ENCODE assay signal across 21 mouse cellular contexts in the genomic region with DNA sequence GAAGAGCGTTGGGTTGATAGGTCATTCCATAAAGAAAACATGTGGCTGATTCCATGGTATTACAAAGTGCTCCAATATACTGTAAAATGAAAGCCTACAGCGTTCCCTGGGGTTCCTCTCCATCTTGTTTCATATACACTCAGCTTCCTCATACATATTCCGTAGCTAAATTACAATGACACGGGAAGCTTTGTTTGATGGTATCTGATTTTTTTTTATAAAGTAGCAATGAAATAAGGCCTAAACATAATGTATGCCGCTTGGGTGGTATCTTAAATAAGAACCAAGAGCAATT.
DNase-seq lines count a peak whose midpoint lies in the region; ATAC-seq lines count a peak whose summit lies in the region.
"Had no signal": no experiment of that assay in that cellular context is flagged by ENCODE, and none has a peak within 500 bp of the region (broad histone marks: within the 10 kb centered on the region; RNA-seq: fewer than 3 reads in every experiment).

No protein-coding gene starts in this region.

- no peaks in the 10 kb centered on the region for H3K36me3 ChIP-seq in forebrain, embryonic 12.5 days (replicated peaks)
- no peaks in the 10 kb centered on the region for H3K36me3 ChIP-seq in forebrain, embryonic 10.5 days (replicated peaks)
- no peaks in the 10 kb centered on the region for H3K36me3 ChIP-seq in midbrain, embryonic 11.5 days (ENCODE audit: control insufficient read depth, insufficient read depth, low read length)
- H3K36me3 ChIP-seq in midbrain, embryonic 16.5 days (ENCODE audit: control insufficient read depth, insufficient read depth, low read length), result no peaks in the 10 kb centered on the region
- no peaks in the 10 kb centered on the region for H3K36me3 ChIP-seq in neural tube, embryonic 11.5 days (ENCODE audit: control insufficient read depth, insufficient read depth, low read length)
- H3K36me3 ChIP-seq in neural tube, embryonic 15.5 days, result no peaks in the 10 kb centered on the region
- H3K36me3 ChIP-seq: heart, embryonic 12.5 days; heart, embryonic 15.5 days; hindbrain, embryonic 15.5 days had no signal

- peak; percentile 17; the same call in 1 of the 2 replicates for ATAC-seq in forebrain, embryonic 12.5 days (ENCODE audit: low FRiP score)
- ATAC-seq in midbrain, embryonic 11.5 days (ENCODE audit: low FRiP score), result peak; percentile 22
- no peak for ATAC-seq in midbrain, embryonic 16.5 days
- ATAC-seq in neural tube, embryonic 11.5 days (ENCODE audit: insufficient read depth, low FRiP score, low TSS enrichment), result peak; percentile 23; the same call in 1 of the 2 replicates
- ATAC-seq in neural tube, embryonic 15.5 days (ENCODE audit: low FRiP score), result no peak

- no peak overlapping the region for H3K4me3 ChIP-seq in forebrain, embryonic 12.5 days (replicated peaks)
- H3K4me3 ChIP-seq in forebrain, embryonic 10.5 days, result no peak overlapping the region
- H3K4me3 ChIP-seq in midbrain, embryonic 11.5 days (ENCODE audit: low read depth, low read length), result no peak overlapping the region
- no peak overlapping the region for H3K4me3 ChIP-seq in midbrain, embryonic 16.5 days (ENCODE audit: low read depth, low read length)
- H3K4me3 ChIP-seq in neural tube, embryonic 11.5 days (ENCODE audit: low read depth, low read length), result no peak overlapping the region
- H3K4me3 ChIP-seq in neural tube, embryonic 15.5 days (replicated peaks), result no peak overlapping the region
- H3K4me3 ChIP-seq: gastrocnemius, adult 2 months; heart, embryonic 12.5 days; heart, embryonic 15.5 days; hindbrain, embryonic 15.5 days had no signal

- DNase-seq in forebrain, embryonic 10.5 days (ENCODE audit: extremely low spot score, low spot score), result no peak
- no peak for DNase-seq in midbrain, embryonic 11.5 days (ENCODE audit: low spot score, missing footprints)
- DNase-seq in neural tube, embryonic 11.5 days (ENCODE audit: low spot score), result no peak
- no peak for DNase-seq in neural tube, embryonic 10.5 days (ENCODE audit: extremely low spot score, low spot score)
- no peak for DNase-seq in T-cell, adult 2 months (ENCODE audit: low spot score)
- DNase-seq: adrenal gland, postnatal 10 days; adrenal gland, postnatal 36 days; cerebellum, adult 18-20 months; cerebellum, adult 9-10 months; cerebellum, postnatal 14 days; forebrain, postnatal 0 days; gastrocnemius, adult 2 months; gastrocnemius, postnatal 14 days; heart, postnatal 10 days; heart, postnatal 36 days had no signal

- H3K9ac ChIP-seq in forebrain, embryonic 12.5 days, result no peak overlapping the region
- H3K9ac ChIP-seq in midbrain, embryonic 11.5 days (ENCODE audit: low read length), result no peak overlapping the region
- H3K9ac ChIP-seq in midbrain, embryonic 16.5 days (ENCODE audit: low read depth, low read length), result no peak overlapping the region
- no peak overlapping the region for H3K9ac ChIP-seq in neural tube, embryonic 11.5 days (ENCODE audit: low read length)
- H3K9ac ChIP-seq in neural tube, embryonic 15.5 days (replicated peaks), result no peak overlapping the region
- H3K9ac ChIP-seq: forebrain, postnatal 0 days; heart, embryonic 12.5 days; heart, embryonic 15.5 days; hindbrain, embryonic 15.5 days had no signal

- no peak overlapping the region for H3K27ac ChIP-seq in forebrain, embryonic 12.5 days
- no peak overlapping the region for H3K27ac ChIP-seq in forebrain, embryonic 10.5 days
- H3K27ac ChIP-seq in midbrain, embryonic 11.5 days (ENCODE audit: low read depth, low read length), result no peak overlapping the region
- no peak overlapping the region for H3K27ac ChIP-seq in midbrain, embryonic 16.5 days (ENCODE audit: low read length)
- H3K27ac ChIP-seq in neural tube, embryonic 11.5 days (ENCODE audit: low read depth, low read length), result no peak overlapping the region
- H3K27ac ChIP-seq in neural tube, embryonic 15.5 days (replicated peaks), result 0 out of 2 replicates have a peak overlapping the region, but pooled peaks have one; percentile 30
- H3K27ac ChIP-seq: gastrocnemius, adult 2 months; heart, embryonic 15.5 days; hindbrain, embryonic 15.5 days had no signal

- H3K4me1 ChIP-seq in forebrain, embryonic 12.5 days, result peaks cover 7% of the 10 kb centered on the region; the same call in 1 of the 2 replicates
- 0 out of 2 replicates have a peak, but pooled peaks cover 6% of the 10 kb centered on the region for H3K4me1 ChIP-seq in forebrain, embryonic 10.5 days
- peaks cover 2% of the 10 kb centered on the region; the same call in 1 of the 2 replicates for H3K4me1 ChIP-seq in midbrain, embryonic 11.5 days (ENCODE audit: control insufficient read depth, insufficient read depth, low read length)
- peaks cover 4% of the 10 kb centered on the region; the same call in 1 of the 2 replicates for H3K4me1 ChIP-seq in midbrain, embryonic 16.5 days (ENCODE audit: control insufficient read depth, insufficient read depth, low read length)
- H3K4me1 ChIP-seq in neural tube, embryonic 11.5 days (ENCODE audit: control insufficient read depth, insufficient read depth, low read length), result no peaks in the 10 kb centered on the region
- H3K4me1 ChIP-seq in neural tube, embryonic 15.5 days, result peaks cover 11% of the 10 kb centered on the region; the same call in 1 of the 2 replicates
- H3K4me1 ChIP-seq: heart, embryonic 12.5 days; heart, embryonic 15.5 days; hindbrain, embryonic 15.5 days had no signal

- no peak overlapping the region for H3K4me2 ChIP-seq in forebrain, embryonic 12.5 days
- H3K4me2 ChIP-seq in midbrain, embryonic 11.5 days, result no peak overlapping the region
- H3K4me2 ChIP-seq in midbrain, embryonic 16.5 days (ENCODE audit: low read length), result no peak overlapping the region
- no peak overlapping the region for H3K4me2 ChIP-seq in neural tube, embryonic 11.5 days (ENCODE audit: low read depth)
- no peak overlapping the region for H3K4me2 ChIP-seq in neural tube, embryonic 15.5 days
- H3K4me2 ChIP-seq: heart, embryonic 12.5 days; heart, embryonic 15.5 days had no signal

- H3K27me3 ChIP-seq in forebrain, embryonic 12.5 days, result no peaks in the 10 kb centered on the region
- no peaks in the 10 kb centered on the region for H3K27me3 ChIP-seq in forebrain, embryonic 10.5 days (ENCODE audit: poor library complexity, severe bottlenecking)
- no peaks in the 10 kb centered on the region for H3K27me3 ChIP-seq in midbrain, embryonic 11.5 days (ENCODE audit: control insufficient read depth, insufficient read depth, low read length)
- H3K27me3 ChIP-seq in midbrain, embryonic 16.5 days (ENCODE audit: control insufficient read depth, insufficient read depth, low read depth, low read length), result no peaks in the 10 kb centered on the region
- H3K27me3 ChIP-seq in neural tube, embryonic 11.5 days (ENCODE audit: control insufficient read depth, insufficient read depth, low read length), result no peaks in the 10 kb centered on the region
- no peaks in the 10 kb centered on the region for H3K27me3 ChIP-seq in neural tube, embryonic 15.5 days (replicated peaks)
- H3K27me3 ChIP-seq: heart, embryonic 12.5 days; heart, embryonic 15.5 days; hindbrain, embryonic 15.5 days had no signal

- 0 out of 2 replicates have a peak, but pooled peaks cover 2% of the 10 kb centered on the region for H3K9me3 ChIP-seq in forebrain, embryonic 12.5 days
- H3K9me3 ChIP-seq in forebrain, embryonic 10.5 days, result peaks cover 4% of the 10 kb centered on the region; the same call in 1 of the 2 replicates
- no peaks in the 10 kb centered on the region for H3K9me3 ChIP-seq in midbrain, embryonic 11.5 days (ENCODE audit: control insufficient read depth, low read length)
- H3K9me3 ChIP-seq in midbrain, embryonic 16.5 days (replicated peaks; ENCODE audit: control insufficient read depth, low read length, poor library complexity, severe bottlenecking), result no peaks in the 10 kb centered on the region
- H3K9me3 ChIP-seq in neural tube, embryonic 11.5 days (ENCODE audit: control insufficient read depth, low read length), result no peaks in the 10 kb centered on the region
- H3K9me3 ChIP-seq in neural tube, embryonic 15.5 days (replicated peaks), result no peaks in the 10 kb centered on the region
- H3K9me3 ChIP-seq: heart, embryonic 15.5 days; hindbrain, embryonic 15.5 days had no signal

- WGBS in forebrain, embryonic 12.5 days, result 81% methylated on average over 5 of the region's 5 CpGs
- 96% methylated on average over 5 of the region's 5 CpGs for WGBS in forebrain, embryonic 10.5 days
- 87% methylated on average over 5 of the region's 5 CpGs for WGBS in midbrain, embryonic 11.5 days
- WGBS in midbrain, embryonic 16.5 days, result 62% methylated on average over 5 of the region's 5 CpGs
- 85% methylated on average over 5 of the region's 5 CpGs for WGBS in neural tube, embryonic 11.5 days
- 68% methylated on average over 5 of the region's 5 CpGs for WGBS in neural tube, embryonic 15.5 days

Comparison
In these comparisons a context has a peak if more than half of its experiments do, and no peak if none do; other contexts are left out.
1. ATAC-seq: peak in forebrain, embryonic 12.5 days (single experiment), midbrain, embryonic 11.5 days (single experiment) and neural tube, embryonic 11.5 days (single experiment); none in midbrain, embryonic 16.5 days (single experiment) and neural tube, embryonic 15.5 days (single experiment).